Mouse (Mus musculus): ENCODE data around the gene Faf2. TPM values are rescaled to one million over a fixed set of nuclear protein-coding genes. Genes with fewer than 3 reads are reported as not detected.

Gene Faf2
- 50.1 and 55.7 TPM in 2 replicates for polyA plus RNA-seq (2012; rRNA removed)
- 99.2 and 105 TPM in 2 replicates for polyA plus RNA-seq (2014; fragmentation: Nextera tagmentation; extraction: Ambion mirVana)

DNA sequence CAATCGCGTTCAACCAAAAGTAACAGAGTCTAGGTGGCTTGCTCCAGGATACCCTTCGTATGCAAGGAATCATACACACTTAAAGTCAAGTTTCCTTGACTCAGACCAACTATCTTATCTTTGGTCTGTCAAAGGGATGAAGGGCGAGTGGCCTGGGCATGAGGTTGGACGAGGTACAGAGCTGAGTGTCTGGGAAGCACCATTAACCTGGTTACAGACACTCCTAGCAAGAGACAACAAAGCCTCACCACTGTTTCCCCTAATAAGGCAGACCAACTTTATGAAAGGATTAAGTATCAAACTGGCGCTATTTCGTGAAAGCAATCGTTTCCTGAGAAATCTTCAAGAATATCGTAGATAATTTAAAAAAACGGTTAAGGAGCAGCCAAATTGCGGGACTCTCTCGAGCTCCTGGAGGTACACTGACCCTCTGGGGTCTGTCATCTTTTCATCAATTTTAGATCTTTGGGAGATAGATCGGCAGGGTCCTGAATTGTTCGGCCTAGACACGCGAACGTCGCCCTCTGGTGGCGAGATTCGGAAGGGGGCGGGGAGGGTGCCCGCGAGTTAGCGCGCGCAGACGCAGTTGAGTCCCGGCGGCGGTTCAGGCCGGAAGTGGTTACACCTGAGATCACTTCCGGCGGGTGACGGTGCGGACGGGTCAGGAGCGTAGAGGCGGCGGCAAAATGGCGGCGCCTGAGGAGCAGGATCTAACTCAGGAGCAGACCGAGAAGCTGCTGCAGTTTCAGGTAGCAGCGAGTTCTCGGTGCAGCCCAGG is at the start of gene Faf2:
Gene Faf2, plus strand, starts transcription at position 630 of the 778 bp plus-strand sequence.
- 15% methylated on average over 42 of the region's 44 CpGs for WGBS
- peak; percentile 98 for ATAC-seq (ENCODE audit: low FRiP score, low read depth)

GRCm38 (mm10) chr13:54572621-54573020 is 49.0 kb upstream of the Faf2 start:
- TF ChIP-seq POLR2A (IDR thresholded peaks at IDR 0.05; ENCODE audit: borderline replicate concordance, extremely low read depth, insufficient read depth, insufficient read length) = no peak
- Histone ChIP-seq H3K4me2 (replicated peaks; ENCODE audit: low read depth, low read length, severe bottlenecking) (no peak overlapping the region), H3K4me1 (ENCODE audit: control insufficient read depth, insufficient read depth, low read length) (peaks cover 17% of the 10 kb centered on the region), H3K27ac (replicated peaks; ENCODE audit: low read depth, low read length) (no peak overlapping the region), H3K27me3 (ENCODE audit: control insufficient read depth, insufficient read depth, low read length) (no peaks in the 10 kb centered on the region), H3K9me3 (ENCODE audit: control insufficient read depth, low read length) (no peaks in the 10 kb centered on the region), H3K4me3 (replicated peaks; ENCODE audit: low read length) (no peak overlapping the region), H3K9ac (ENCODE audit: low read depth, low read length, severe bottlenecking) (no peak overlapping the region), H3K36me3 (ENCODE audit: control insufficient read depth, insufficient read depth, low read length) (peaks cover 6% of the 10 kb centered on the region; the same call in 1 of the 2 replicates)
- ATAC-seq (ENCODE audit: low FRiP score, low read depth) (no peak), DNase-seq (ENCODE audit: low spot score) (no peak)
- WGBS = 72% methylated on average over 4 of the region's 4 CpGs

More for the DNA sequence above, at the start of gene Faf2:
- Histone ChIP-seq H3K9ac (ENCODE audit: low read depth, low read length, severe bottlenecking) (peak within 1 kb of the TSS; percentile 97), H3K36me3 (ENCODE audit: control insufficient read depth, insufficient read depth, low read length) (no peaks in the 10 kb centered on the region), H3K4me2 (replicated peaks; ENCODE audit: low read depth, low read length, severe bottlenecking) (peak within 1 kb of the TSS; percentile 71), H3K27ac (replicated peaks; ENCODE audit: low read depth, low read length) (peak within 1 kb of the TSS; percentile 87), H3K27me3 (ENCODE audit: control insufficient read depth, insufficient read depth, low read length) (no peaks in the 10 kb centered on the region), H3K4me1 (ENCODE audit: control insufficient read depth, insufficient read depth, low read length) (peaks cover 6% of the 10 kb centered on the region), H3K9me3 (ENCODE audit: control insufficient read depth, low read length) (no peaks in the 10 kb centered on the region), H3K4me3 (replicated peaks; ENCODE audit: low read length) (peak within 1 kb of the TSS; percentile 95)
- DNase-seq (ENCODE audit: low spot score) = peak; percentile 94
- TF ChIP-seq POLR2A (IDR thresholded peaks at IDR 0.05; ENCODE audit: borderline replicate concordance, extremely low read depth, insufficient read depth, insufficient read length) = peak; percentile 82; the same call in 1 of the 2 replicates

- ATAC-seq (ENCODE audit: low FRiP score, low read depth) (peak; percentile 90), DNase-seq (ENCODE audit: low spot score) (peak; percentile 77)
- Histone ChIP-seq H3K36me3 (ENCODE audit: control insufficient read depth, insufficient read depth, low read length) (peaks cover 27% of the 10 kb centered on the region), H3K4me3 (replicated peaks; ENCODE audit: low read length) (peak within 1 kb of the TSS; percentile 97), H3K9ac (ENCODE audit: low read depth, low read length, severe bottlenecking) (peak within 1 kb of the TSS; percentile 87), H3K4me2 (replicated peaks; ENCODE audit: low read depth, low read length, severe bottlenecking) (peak within 1 kb of the TSS; percentile 93), H3K4me1 (ENCODE audit: control insufficient read depth, insufficient read depth, low read length) (peaks cover 17% of the 10 kb centered on the region), H3K27ac (replicated peaks; ENCODE audit: low read depth, low read length) (peak within 1 kb of the TSS; percentile 61), H3K27me3 (ENCODE audit: control insufficient read depth, insufficient read depth, low read length) (no peaks in the 10 kb centered on the region), H3K9me3 (ENCODE audit: control insufficient read depth, low read length) (no peaks in the 10 kb centered on the region)
- TF ChIP-seq POLR2A (IDR thresholded peaks at IDR 0.05; ENCODE audit: borderline replicate concordance, extremely low read depth, insufficient read depth, insufficient read length) = 0 out of 2 replicates have a peak, but pooled peaks have one; percentile 46
- under 1% methylated on average over 52 of the region's 55 CpGs for WGBS
These were observed 46.6 kb upstream of the Faf2 start, which contains the start of gene Arl10 for GRCm38 (mm10) chr13:54574854-54575481. Arl10 (plus strand) TSS chr13:54575015.

DNA sequence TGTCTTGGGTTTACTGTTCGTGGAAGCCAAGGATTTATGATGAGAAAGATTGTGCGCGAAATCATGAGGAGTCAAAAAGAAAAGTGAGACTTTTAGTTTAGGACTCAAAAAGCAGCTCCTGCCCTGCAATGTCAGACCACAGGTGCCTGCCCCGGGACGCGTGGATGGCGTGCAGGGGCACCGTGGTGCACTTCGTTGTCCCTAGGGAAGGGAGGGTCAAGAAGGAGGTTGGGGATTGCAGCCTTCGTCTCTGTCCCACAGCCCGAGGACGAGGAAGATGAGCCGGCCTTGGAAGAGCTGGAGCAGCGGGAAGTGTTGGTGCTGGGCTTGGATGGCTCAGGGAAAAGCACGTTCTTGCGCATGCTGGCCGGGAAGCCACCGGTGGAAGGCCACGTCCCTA is 46.1 kb upstream of the Faf2 start:
- ATAC-seq (ENCODE audit: low FRiP score, low read depth) (no peak), DNase-seq (ENCODE audit: low spot score) (no peak)
- Histone ChIP-seq H3K9me3 (ENCODE audit: control insufficient read depth, low read length) (no peaks in the 10 kb centered on the region), H3K4me1 (ENCODE audit: control insufficient read depth, insufficient read depth, low read length) (peaks cover 17% of the 10 kb centered on the region), H3K4me2 (replicated peaks; ENCODE audit: low read depth, low read length, severe bottlenecking) (peak overlapping the region; percentile 93), H3K4me3 (replicated peaks; ENCODE audit: low read length) (peak overlapping the region; percentile 97), H3K9ac (ENCODE audit: low read depth, low read length, severe bottlenecking) (peak overlapping the region; percentile 87), H3K27me3 (ENCODE audit: control insufficient read depth, insufficient read depth, low read length) (no peaks in the 10 kb centered on the region), H3K27ac (replicated peaks; ENCODE audit: low read depth, low read length) (peak overlapping the region; percentile 61), H3K36me3 (ENCODE audit: control insufficient read depth, insufficient read depth, low read length) (peaks cover 32% of the 10 kb centered on the region)
- 2% methylated on average over 18 of the region's 19 CpGs for WGBS
- no peak for TF ChIP-seq POLR2A (IDR thresholded peaks at IDR 0.05; ENCODE audit: borderline replicate concordance, extremely low read depth, insufficient read depth, insufficient read length)

All from limb, embryonic 14.5 days (tissue).